Mouse (Mus musculus): ENCODE data around the gene Snn.

- TF ChIP-seq CTCF (IDR thresholded peaks at IDR 0.05; ENCODE audit: extremely low read depth, insufficient read depth, insufficient read length, insufficient replicate concordance) (no peak), POLR2A (IDR thresholded peaks at IDR 0.05; ENCODE audit: low read depth, low read length) (no peak; the same call in 1 of the 2 replicates)
Observed at GRCm38 (mm10) chr16:11071887-11072286, 11.1 kb downstream of the Snn start.
